Mouse (Mus musculus) hindbrain, embryonic 13.5 days (tissue): ENCODE data around the gene Map1b. TPM values are rescaled to one million over a fixed set of nuclear protein-coding genes. Genes with fewer than 3 reads are reported as not detected.

ENCODE experiments used
- ATAC-seq: fragments of 200-750 bp; cut with Nextera tagmentation; 2 replicates; pipeline ENCODE4 v1.8.0; 2017; ENCODE audit warnings: moderate TSS enrichment; ENCODE audit not compliant: low FRiP score
- H3K27ac ChIP-seq: fragments of 300-500 bp; sonication (generic); 2 replicates; pipeline ENCODE4 v1.5.1; 2015; ENCODE audit warnings: inconsistent platforms, mild to moderate bottlenecking, moderate library complexity
- H3K27me3 ChIP-seq: fragments of 300-500 bp; sonication (generic); 2 replicates; pipeline ENCODE4 v1.6.1; 2015; ENCODE audit warnings: mild to moderate bottlenecking, inconsistent platforms
- H3K36me3 ChIP-seq: fragments of 300-500 bp; sonication (generic); 2 replicates; pipeline ENCODE4 v1.6.1; 2015; ENCODE audit warnings: mild to moderate bottlenecking, inconsistent platforms
- H3K4me1 ChIP-seq: fragments of 300-500 bp; sonication (generic); replicated peaks from 2 replicates; pipeline ENCODE4 v1.6.1; 2015; ENCODE audit warnings: inconsistent platforms
- H3K4me2 ChIP-seq: fragments of 300-500 bp; sonication (generic); 2 replicates; pipeline ENCODE4 v1.6.1; 2015; ENCODE audit warnings: inconsistent platforms, mild to moderate bottlenecking, moderate library complexity
- H3K4me3 ChIP-seq: fragments of 300-500 bp; sonication (generic); 2 replicates; pipeline ENCODE4 v1.5.1; 2015; ENCODE audit warnings: mild to moderate bottlenecking, inconsistent platforms
- H3K9ac ChIP-seq: fragments of 300-500 bp; sonication (generic); 2 replicates; pipeline ENCODE4 v1.6.1; 2015; ENCODE audit warnings: mild to moderate bottlenecking, inconsistent platforms
- H3K9me3 ChIP-seq: fragments of 300-500 bp; sonication (generic); 2 replicates; pipeline ENCODE4 v1.6.1; 2016; ENCODE audit warnings: inconsistent platforms
- WGBS: fragments of 180-500 bp; shearing (Covaris S2); methylation state at CpG from one replicate; pipeline ENCODE4 v1.1.7; 2015; 5-methylcytosine and 5-hydroxymethylcytosine counted together
- polyA plus RNA-seq: library from polyadenylated mRNA; unstranded; fragments of >200 nt; fragmentation: Nextera tagmentation; extraction: Ambion mirVana; gene quantifications from 2 replicates; pipeline ENCODE4 v1.2.1, GENCODE M21; 2015

Map1b gene
- polyA plus RNA-seq, 1 experiment from 2014 or later = 2,103 TPM

DNA sequence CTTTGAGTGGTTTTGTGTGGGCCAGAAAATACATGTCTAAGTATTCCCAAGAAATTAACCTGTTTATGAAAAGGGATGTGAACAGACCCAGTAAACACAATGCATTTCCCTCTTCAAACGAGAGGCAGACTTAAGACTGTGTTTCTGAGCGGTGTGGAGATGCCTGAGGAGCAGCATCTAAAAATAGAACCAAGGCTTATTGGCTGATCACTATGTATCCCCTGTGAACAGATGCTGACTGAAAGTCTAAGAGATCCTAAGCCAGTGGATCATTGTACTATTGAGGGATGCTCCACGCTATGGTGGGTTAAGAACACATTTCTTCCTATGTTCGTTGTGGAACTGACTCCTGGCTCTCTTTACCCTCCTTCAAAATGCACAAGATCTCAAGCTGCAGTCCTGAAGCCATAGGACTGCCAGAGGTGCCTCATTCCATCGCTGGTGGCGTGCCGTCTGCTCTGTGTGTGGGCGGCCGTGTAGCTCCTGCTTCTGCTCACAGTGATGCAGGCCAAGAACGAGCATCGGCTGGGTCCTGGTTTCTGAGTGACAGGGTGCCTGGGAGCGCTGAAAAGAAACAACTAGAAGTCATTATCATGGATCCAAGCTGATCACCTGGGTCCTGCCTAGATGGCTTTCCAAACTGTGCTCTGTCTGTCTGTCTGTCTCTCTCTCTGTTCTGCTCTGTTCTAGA lies 34.5 kb upstream of the Map1b start:
- 45% methylated on average over 12 of the region's 12 CpGs for WGBS
- Histone ChIP-seq H3K9ac (no peak overlapping the region), H3K27me3 (no peaks in the 10 kb centered on the region), H3K4me2 (no peak overlapping the region), H3K36me3 (no peaks in the 10 kb centered on the region), H3K4me3 (no peak overlapping the region), H3K4me1 (peaks cover 38% of the 10 kb centered on the region), H3K27ac (peak overlapping the region; percentile 73), H3K9me3 (no peaks in the 10 kb centered on the region)
- no peak for ATAC-seq

DNA sequence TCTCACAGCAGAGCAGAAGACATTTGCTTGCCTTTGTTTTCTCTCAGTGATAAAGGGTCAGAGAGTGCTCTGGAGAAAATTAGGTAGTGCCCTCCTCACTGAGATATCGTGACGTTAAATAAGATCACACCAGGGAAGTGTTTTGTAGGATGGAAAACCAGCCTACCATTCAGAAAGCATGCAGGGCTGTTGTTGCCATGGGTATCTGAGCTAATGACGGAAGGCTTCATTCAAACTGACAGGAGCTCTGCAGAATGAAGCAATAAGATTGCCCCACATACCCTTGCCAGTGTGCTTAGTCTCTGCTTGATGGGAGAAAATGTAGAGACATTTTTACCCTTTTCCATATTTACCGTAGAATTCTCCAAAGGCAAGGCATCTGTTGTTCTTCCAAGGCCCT lies 33.7 kb upstream of the Map1b start:
- H3K9ac ChIP-seq = 0 out of 2 replicates have a peak overlapping the region, but pooled peaks have one; percentile 13
- WGBS = 39% methylated on average over 4 of the region's 4 CpGs
- H3K4me2 ChIP-seq = 0 out of 2 replicates have a peak overlapping the region, but pooled peaks have one; percentile 15
- peak; percentile 37 for ATAC-seq
- H3K4me1 ChIP-seq = peaks cover 38% of the 10 kb centered on the region
- no peaks in the 10 kb centered on the region for H3K9me3 ChIP-seq
- peak overlapping the region; percentile 73 for H3K27ac ChIP-seq
- H3K4me3 ChIP-seq = no peak overlapping the region
- H3K36me3 ChIP-seq = no peaks in the 10 kb centered on the region
- no peaks in the 10 kb centered on the region for H3K27me3 ChIP-seq

DNA sequence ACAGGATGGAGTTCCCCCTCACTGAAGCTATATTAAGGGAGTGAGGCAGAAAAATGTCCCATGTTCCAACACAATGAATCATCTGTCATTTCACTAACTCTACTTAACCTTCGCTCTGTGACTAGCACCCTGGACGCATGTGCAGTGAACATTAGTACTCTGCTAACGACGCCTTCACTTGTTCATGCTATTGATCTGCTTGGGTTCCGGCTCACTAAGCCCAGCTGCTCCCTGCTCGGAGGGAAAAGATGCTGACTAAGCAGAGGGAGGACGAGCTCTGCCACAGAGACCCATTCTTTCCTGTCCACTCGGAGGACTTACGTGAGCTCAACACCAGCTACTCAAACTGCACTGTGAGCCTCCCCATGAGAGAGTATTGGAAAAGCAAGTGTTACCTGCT lies 33.2 kb upstream of the Map1b start:
- H3K4me2 ChIP-seq = 0 out of 2 replicates have a peak overlapping the region, but pooled peaks have one; percentile 15
- H3K36me3 ChIP-seq = no peaks in the 10 kb centered on the region
- ATAC-seq = peak; percentile 85
- peaks cover 38% of the 10 kb centered on the region for H3K4me1 ChIP-seq
- H3K9me3 ChIP-seq = no peaks in the 10 kb centered on the region
- H3K27me3 ChIP-seq = no peaks in the 10 kb centered on the region
- H3K9ac ChIP-seq = 0 out of 2 replicates have a peak overlapping the region, but pooled peaks have one; percentile 13
- peak overlapping the region; percentile 73 for H3K27ac ChIP-seq
- WGBS = 10% methylated on average over 9 of the region's 9 CpGs
- H3K4me3 ChIP-seq = no peak overlapping the region

DNA sequence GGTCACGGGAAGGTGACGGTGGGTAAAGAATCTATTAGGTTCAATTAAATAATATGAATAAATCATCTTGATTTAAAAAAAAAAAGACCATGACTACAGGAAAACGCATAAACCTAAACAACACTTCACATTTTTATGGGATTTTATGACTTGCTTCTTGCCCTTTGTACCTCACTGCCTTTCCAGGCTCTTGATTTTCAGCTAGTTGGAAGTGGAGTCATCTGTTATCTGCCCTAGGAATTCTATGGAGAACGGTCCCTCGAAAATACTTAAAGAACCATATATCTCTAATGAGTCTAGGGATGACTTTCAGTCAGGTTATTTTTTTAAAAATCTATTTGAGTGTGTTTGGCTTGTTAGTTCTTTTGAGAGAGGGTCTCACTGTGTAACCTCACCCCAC lies 30.5 kb upstream of the Map1b start:
- Histone ChIP-seq H3K4me2 (no peak overlapping the region), H3K27ac (no peak overlapping the region), H3K36me3 (no peaks in the 10 kb centered on the region), H3K9ac (no peak overlapping the region), H3K27me3 (no peaks in the 10 kb centered on the region), H3K4me3 (no peak overlapping the region), H3K4me1 (peaks cover 44% of the 10 kb centered on the region), H3K9me3 (no peaks in the 10 kb centered on the region)
- no peak for ATAC-seq
- WGBS = 84% methylated on average over 5 of the region's 5 CpGs

DNA sequence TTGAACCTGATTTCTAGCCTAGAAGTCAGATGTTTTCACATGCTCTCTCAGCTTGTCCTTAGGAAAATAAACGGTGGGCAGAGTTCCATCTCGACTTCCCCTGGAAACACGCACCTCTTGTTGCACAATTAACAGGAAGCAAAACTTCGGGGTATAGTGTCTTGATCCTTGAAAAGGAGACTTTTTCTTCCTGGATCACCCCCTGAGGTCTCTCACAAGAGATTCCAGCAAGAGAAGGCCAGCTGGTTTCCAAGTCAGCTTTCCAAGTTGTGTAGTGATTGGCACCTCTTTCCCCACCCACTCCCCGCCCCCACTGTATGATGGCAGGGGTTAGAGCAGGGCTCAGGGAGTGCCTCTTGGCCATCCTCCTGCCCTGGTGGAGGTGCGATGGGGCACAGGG lies 28.9 kb upstream of the Map1b start:
- Histone ChIP-seq H3K4me2 (no peak overlapping the region), H3K27me3 (no peaks in the 10 kb centered on the region), H3K27ac (no peak overlapping the region), H3K9me3 (no peaks in the 10 kb centered on the region), H3K9ac (no peak overlapping the region), H3K4me3 (no peak overlapping the region), H3K4me1 (peaks cover 48% of the 10 kb centered on the region), H3K36me3 (no peaks in the 10 kb centered on the region)
- WGBS = 65% methylated on average over 6 of the region's 6 CpGs
- ATAC-seq = no peak

DNA sequence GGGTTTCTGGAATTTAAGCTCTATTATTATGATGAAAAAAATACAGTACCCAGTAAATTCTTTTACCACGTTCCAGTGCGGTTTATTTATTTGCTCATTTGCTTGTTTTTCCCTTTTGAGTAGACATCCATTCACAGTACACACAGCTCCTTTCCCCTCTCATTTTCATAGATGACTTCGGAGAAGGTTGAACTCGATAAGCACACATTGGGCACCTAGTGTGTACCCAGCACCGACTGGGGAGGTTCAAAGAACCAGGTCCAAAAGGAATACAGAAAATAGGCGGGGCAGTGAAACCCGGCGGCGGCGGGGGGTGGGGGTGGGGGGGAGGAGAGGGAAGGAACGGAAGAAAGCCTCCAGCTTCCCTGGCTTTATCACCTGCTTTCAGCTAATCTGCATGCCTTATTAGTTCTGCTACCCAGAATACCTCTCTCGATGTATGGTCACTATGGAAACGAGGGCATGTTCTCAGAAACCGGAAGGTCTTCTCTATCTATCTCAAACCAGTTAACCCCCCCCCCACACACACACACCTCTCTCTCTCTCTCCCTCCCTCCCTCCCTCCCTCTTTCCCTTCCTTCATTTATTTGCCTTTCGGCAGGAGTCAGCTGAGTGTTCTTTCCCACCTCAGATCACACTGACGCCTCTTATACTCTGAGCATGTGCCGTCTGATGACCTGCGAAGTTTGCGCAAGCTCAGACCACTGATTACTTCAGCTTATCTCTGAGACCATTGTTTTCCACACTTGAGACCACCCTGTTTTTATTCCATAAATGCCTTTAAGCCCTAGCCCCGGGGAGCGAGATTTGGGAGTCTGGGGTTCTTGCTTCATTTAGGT lies 25.3 kb upstream of the Map1b start:
- H3K9me3 ChIP-seq = no peaks in the 10 kb centered on the region
- no peaks in the 10 kb centered on the region for H3K27me3 ChIP-seq
- H3K4me1 ChIP-seq = peaks cover 32% of the 10 kb centered on the region
- no peaks in the 10 kb centered on the region for H3K36me3 ChIP-seq
- H3K9ac ChIP-seq = peak overlapping the region; percentile 56; the same call in 1 of the 2 replicates
- peak; percentile 86 for ATAC-seq
- H3K27ac ChIP-seq = peak overlapping the region; percentile 31
- WGBS = 32% methylated on average over 21 of the region's 21 CpGs
- peak overlapping the region; percentile 44 for H3K4me2 ChIP-seq
- peak overlapping the region; percentile 22 for H3K4me3 ChIP-seq

DNA sequence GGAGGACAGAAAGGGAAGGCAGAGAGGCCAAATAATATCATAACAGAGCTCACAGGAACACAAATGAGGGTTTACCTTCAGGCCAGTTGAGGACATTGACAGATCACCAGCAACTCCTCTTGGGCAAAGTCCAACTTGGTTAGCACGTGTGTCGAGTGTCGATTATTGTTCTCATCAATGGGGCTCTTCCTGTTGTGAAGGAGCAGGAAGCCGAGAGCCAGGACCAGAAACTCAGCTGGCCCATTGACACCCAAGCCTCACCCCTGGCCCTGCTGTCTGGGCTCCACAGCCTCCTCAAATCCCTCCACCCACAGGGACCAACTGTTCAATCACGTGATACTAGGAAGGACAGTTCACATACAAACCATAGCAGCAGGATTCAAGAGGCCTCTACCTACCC lies 22.9 kb upstream of the Map1b start:
- Histone ChIP-seq H3K27me3 (no peaks in the 10 kb centered on the region), H3K9ac (no peak overlapping the region), H3K4me3 (no peak overlapping the region), H3K9me3 (no peaks in the 10 kb centered on the region), H3K4me1 (peaks cover 32% of the 10 kb centered on the region), H3K36me3 (no peaks in the 10 kb centered on the region), H3K27ac (no peak overlapping the region), H3K4me2 (no peak overlapping the region)
- no peak for ATAC-seq
- 74% methylated on average over 5 of the region's 5 CpGs for WGBS

DNA sequence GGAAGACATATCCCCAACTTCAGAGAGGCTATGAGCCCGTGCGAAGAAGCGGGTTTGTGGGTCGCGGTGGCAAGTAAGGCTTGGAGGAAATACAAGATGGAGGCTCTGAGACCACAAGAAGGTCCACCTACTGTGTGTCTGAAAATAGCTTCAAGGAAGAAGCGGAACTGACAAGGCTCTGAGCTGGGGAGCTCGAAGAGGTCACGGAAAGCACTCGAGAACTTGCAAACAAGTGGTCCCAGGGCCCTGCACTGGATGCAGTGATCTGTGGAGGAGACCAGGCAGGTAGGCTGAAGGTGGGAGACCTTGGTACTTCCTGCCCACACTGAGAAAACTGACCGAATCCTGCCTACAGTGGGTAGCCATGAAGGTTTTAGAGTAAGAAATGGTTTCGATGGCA lies 22.5 kb upstream of the Map1b start:
- Histone ChIP-seq H3K4me1 (peaks cover 32% of the 10 kb centered on the region), H3K9me3 (no peaks in the 10 kb centered on the region), H3K9ac (no peak overlapping the region), H3K27ac (no peak overlapping the region), H3K4me3 (no peak overlapping the region), H3K27me3 (no peaks in the 10 kb centered on the region), H3K4me2 (no peak overlapping the region), H3K36me3 (no peaks in the 10 kb centered on the region)
- ATAC-seq = no peak
- 95% methylated on average over 11 of the region's 11 CpGs for WGBS

DNA sequence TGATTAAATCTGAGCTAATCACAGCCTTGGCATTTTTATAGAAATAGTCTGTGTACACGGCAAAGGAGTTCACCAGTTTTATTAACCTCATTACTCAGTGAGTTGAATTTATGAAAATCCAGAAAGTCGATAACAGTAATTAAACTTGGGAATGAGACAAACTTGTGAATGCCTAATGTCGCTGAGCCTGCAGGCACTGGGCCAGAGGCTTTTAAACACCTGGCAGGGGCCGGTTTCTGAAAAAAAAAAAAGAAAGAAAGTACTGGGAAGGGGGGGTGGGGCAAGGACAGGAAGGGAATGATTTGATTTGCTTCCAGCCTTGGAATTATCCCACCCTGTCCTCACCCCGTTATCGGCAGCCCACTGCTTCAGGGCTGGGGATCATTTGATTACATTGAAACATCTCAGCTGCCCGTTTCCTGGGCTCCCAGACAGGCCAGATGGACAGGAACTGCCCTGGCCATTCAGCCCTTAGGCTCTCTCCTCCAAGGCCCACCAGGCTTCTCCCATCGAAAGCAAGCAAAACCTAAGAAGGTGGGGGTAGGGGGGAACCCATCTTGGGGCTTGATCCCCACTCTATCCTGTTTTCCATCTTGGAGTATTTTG lies 21.7 kb upstream of the Map1b start:
- Histone ChIP-seq H3K9me3 (no peaks in the 10 kb centered on the region), H3K4me2 (no peak overlapping the region), H3K4me3 (no peak overlapping the region), H3K9ac (no peak overlapping the region), H3K4me1 (peaks cover 32% of the 10 kb centered on the region), H3K27ac (0 out of 2 replicates have a peak overlapping the region, but pooled peaks have one; percentile 8), H3K36me3 (no peaks in the 10 kb centered on the region), H3K27me3 (no peaks in the 10 kb centered on the region)
- WGBS = 39% methylated on average over 8 of the region's 8 CpGs
- ATAC-seq = no peak

DNA sequence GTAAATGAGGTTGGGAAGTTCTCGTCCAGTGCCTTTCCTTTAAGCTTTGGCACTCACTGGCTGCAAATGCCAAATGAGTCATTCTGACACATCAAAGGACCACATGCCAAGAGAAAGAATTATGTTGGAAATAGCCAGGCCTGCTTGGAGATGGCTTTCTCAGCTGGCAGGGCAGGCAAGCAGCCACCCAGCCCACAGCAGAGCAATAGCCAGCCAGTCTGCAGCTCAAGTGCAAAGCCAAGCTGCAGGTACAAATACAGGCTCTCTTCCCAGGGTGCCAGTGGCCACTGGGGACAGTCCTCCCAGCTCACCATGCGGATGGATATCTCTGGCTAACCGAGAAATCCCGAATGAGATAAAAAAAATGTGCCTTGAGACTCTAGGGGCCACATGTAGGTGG lies 12.1 kb upstream of the Map1b start:
- H3K4me2 ChIP-seq = no peak overlapping the region
- H3K9ac ChIP-seq = no peak overlapping the region
- no peaks in the 10 kb centered on the region for H3K9me3 ChIP-seq
- H3K36me3 ChIP-seq = no peaks in the 10 kb centered on the region
- 76% methylated on average over 4 of the region's 4 CpGs for WGBS
- H3K4me3 ChIP-seq = no peak overlapping the region
- H3K27me3 ChIP-seq = no peaks in the 10 kb centered on the region
- H3K27ac ChIP-seq = no peak overlapping the region
- no peaks in the 10 kb centered on the region for H3K4me1 ChIP-seq
- ATAC-seq = no peak

DNA sequence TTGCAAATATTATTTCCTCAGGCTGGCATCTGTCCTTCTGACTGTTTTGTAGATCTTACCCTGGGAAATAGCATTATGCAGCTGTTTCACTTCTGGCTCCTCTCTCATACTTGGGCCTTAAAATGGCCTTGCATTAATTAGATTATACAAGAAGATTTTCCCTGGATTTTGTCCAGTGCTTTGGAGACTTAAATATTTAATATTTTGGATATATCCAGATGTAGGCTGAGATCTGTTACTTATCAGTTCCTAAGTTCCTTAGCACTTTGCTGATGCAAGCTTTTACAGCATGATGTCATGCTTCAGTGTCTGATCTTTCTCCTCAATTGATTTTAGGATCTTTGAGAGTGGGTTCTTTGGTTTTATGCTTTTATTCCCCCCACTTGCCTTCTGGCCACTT lies 11.6 kb upstream of the Map1b start:
- Histone ChIP-seq H3K4me3 (no peak overlapping the region), H3K36me3 (no peaks in the 10 kb centered on the region), H3K4me1 (no peaks in the 10 kb centered on the region), H3K27ac (no peak overlapping the region), H3K9me3 (no peaks in the 10 kb centered on the region), H3K4me2 (no peak overlapping the region), H3K27me3 (no peaks in the 10 kb centered on the region), H3K9ac (no peak overlapping the region)
- no peak for ATAC-seq

DNA sequence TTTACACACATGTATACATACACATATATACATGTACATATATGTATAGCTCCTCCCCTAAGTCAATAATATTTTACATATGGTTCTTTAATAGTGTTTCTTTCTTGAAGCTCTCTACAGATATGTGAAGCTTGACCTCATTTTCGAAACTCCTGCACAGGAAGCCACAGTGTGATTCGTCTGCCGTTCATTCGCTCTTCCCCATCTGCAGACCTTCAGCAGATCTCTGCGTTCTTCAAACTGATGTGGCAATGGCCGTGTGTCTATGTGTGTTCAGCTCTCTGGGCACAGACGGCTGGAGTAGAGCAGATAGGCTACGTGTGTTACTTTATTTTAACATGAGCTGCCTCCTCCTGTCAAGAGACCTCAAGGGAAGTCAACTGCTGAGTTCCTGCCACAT lies 9.2 kb upstream of the Map1b start:
- no peak overlapping the region for H3K4me3 ChIP-seq
- 87% methylated on average over 8 of the region's 8 CpGs for WGBS
- no peak for ATAC-seq

More for the DNA sequence above, 9.2 kb upstream of the Map1b start:
- no peak overlapping the region for H3K4me2 ChIP-seq
- no peaks in the 10 kb centered on the region for H3K9me3 ChIP-seq
- no peak overlapping the region for H3K9ac ChIP-seq
- H3K4me1 ChIP-seq = no peaks in the 10 kb centered on the region
- H3K27ac ChIP-seq = no peak overlapping the region
- no peaks in the 10 kb centered on the region for H3K27me3 ChIP-seq
- no peaks in the 10 kb centered on the region for H3K36me3 ChIP-seq
